Mouse (Mus musculus): ENCODE data around the gene Nup35. TPM values are rescaled to one million over a fixed set of nuclear protein-coding genes. Genes with fewer than 3 reads are reported as not detected.

The Nup35 gene
- polyA plus RNA-seq, 2 experiments: 43.2 to 43.7 TPM

DNA sequence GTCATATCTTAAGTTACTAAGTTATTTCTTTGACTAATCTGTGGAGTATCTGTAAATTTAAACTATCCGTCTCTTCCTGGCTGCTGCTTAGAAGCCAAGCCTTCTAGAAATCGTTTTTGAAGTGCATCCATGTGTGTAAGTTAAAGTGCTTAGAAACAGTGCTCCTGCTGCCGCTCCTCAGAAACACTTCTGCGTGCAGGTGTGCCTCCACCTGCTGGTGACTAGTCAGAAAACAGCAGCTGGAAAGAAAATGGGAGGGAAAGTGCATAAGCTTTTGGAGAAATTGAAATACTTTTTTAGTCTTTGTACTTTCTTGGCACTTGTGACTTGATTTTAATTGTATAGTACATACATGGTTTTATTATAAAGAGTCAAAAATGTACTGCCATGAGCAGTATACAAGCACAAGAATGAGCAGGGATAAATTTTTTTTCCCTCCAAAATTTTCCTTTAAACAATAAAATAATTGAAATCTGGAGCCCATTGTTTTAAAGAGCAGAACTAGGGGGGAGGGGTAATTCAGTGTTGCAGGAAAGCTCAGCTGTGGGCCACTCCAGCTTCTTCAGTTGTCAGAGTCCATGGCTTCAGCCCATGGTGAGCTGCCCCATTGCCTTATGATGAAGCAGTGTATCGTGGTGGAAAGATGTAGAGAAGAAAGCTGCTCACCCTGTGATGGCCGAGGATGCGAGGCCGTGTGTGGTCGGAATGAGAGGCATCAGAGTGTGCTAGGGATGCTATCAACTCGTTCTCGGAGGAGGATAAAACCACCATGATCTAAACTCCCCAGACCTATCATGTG, 53.0 kb downstream of the Nup35 start:
- H3K4me3 ChIP-seq (replicated peaks; ENCODE audit: low read length): no peak overlapping the region
- ATAC-seq (ENCODE audit: low FRiP score, low read depth) (no peak), DNase-seq (ENCODE audit: low spot score) (no peak)
- H3K36me3 ChIP-seq (ENCODE audit: control insufficient read depth, insufficient read depth, low read length): peaks cover 11% of the 10 kb centered on the region; the same call in 1 of the 2 replicates
- no peak overlapping the region for H3K4me2 ChIP-seq (replicated peaks; ENCODE audit: low read depth, low read length, severe bottlenecking)
- no peaks in the 10 kb centered on the region for H3K27me3 ChIP-seq (ENCODE audit: control insufficient read depth, insufficient read depth, low read length)
- TF ChIP-seq POLR2A (IDR thresholded peaks at IDR 0.05; ENCODE audit: borderline replicate concordance, extremely low read depth, insufficient read depth, insufficient read length): no peak
- no peak overlapping the region for H3K9ac ChIP-seq (ENCODE audit: low read depth, low read length, severe bottlenecking)
- no peak overlapping the region for H3K27ac ChIP-seq (replicated peaks; ENCODE audit: low read depth, low read length)
- 71% methylated on average over 11 of the region's 11 CpGs for WGBS
- no peaks in the 10 kb centered on the region for H3K4me1 ChIP-seq (ENCODE audit: control insufficient read depth, insufficient read depth, low read length)
- no peaks in the 10 kb centered on the region for H3K9me3 ChIP-seq (ENCODE audit: control insufficient read depth, low read length)

DNA sequence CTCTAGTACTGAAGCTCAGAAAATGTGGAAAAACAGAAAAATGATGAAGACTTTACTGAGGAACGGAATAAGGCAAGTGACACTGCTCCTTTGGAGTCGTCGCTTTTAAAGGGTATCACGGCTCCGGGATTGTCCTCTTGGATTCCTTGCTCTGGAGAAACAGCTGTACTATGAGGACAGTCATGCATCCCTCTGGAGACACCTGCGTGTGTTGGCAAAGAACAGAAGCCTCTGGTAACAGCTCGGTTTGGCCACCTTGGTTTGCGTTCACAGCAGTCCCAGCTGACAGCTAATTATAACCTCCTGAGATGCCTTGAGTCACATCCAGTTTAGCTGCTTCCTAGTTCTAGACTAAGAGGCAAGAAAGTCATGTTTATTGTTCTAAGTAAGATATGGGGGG, 61.8 kb downstream of the Nup35 start:
- Histone ChIP-seq H3K9me3 (ENCODE audit: control insufficient read depth, low read length) (no peaks in the 10 kb centered on the region), H3K36me3 (ENCODE audit: control insufficient read depth, insufficient read depth, low read length) (no peaks in the 10 kb centered on the region), H3K4me1 (ENCODE audit: control insufficient read depth, insufficient read depth, low read length) (no peaks in the 10 kb centered on the region), H3K4me2 (replicated peaks; ENCODE audit: low read depth, low read length, severe bottlenecking) (no peak overlapping the region), H3K4me3 (replicated peaks; ENCODE audit: low read length) (no peak overlapping the region), H3K27ac (replicated peaks; ENCODE audit: low read depth, low read length) (no peak overlapping the region), H3K9ac (ENCODE audit: low read depth, low read length, severe bottlenecking) (no peak overlapping the region), H3K27me3 (ENCODE audit: control insufficient read depth, insufficient read depth, low read length) (no peaks in the 10 kb centered on the region)
- 85% methylated on average over 8 of the region's 8 CpGs for WGBS
- ATAC-seq (ENCODE audit: low FRiP score, low read depth): no peak
- DNase-seq (ENCODE audit: low spot score): no peak
- no peak for TF ChIP-seq POLR2A (IDR thresholded peaks at IDR 0.05; ENCODE audit: borderline replicate concordance, extremely low read depth, insufficient read depth, insufficient read length)

DNA sequence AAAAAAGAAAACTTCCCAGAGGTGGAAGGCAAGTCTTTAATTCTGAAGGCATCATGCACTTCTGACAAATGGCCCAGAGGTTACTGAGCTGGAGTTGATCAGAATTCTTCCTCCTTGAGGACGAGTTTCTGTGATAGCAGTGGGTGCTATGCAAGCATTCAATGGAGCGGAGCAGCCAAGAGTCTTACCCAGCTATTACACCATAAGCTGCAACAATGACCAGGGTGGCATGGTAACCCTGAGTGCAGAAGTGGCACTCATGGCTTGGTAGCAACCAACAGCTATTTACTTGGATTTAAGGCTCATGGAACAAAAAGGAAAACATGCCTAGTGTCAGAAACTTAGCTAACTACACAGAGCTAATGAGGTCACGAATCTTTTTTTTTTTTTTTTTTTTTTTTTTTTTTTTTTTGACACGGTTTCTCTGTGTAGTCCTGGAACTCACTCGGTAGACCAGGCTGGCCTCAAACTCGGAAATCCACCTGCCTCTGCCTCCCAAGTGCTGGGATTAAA, 66.7 kb downstream of the Nup35 start:
- no peak overlapping the region for H3K9ac ChIP-seq (ENCODE audit: low read depth, low read length, severe bottlenecking)
- no peaks in the 10 kb centered on the region for H3K27me3 ChIP-seq (ENCODE audit: control insufficient read depth, insufficient read depth, low read length)
- H3K4me3 ChIP-seq (replicated peaks; ENCODE audit: low read length): no peak overlapping the region
- H3K4me1 ChIP-seq (ENCODE audit: control insufficient read depth, insufficient read depth, low read length): no peaks in the 10 kb centered on the region
- no peak overlapping the region for H3K27ac ChIP-seq (replicated peaks; ENCODE audit: low read depth, low read length)
- no peak for ATAC-seq (ENCODE audit: low FRiP score, low read depth)
- no peak overlapping the region for H3K4me2 ChIP-seq (replicated peaks; ENCODE audit: low read depth, low read length, severe bottlenecking)
- no peaks in the 10 kb centered on the region for H3K9me3 ChIP-seq (ENCODE audit: control insufficient read depth, low read length)
- DNase-seq (ENCODE audit: low spot score): no peak
- no peaks in the 10 kb centered on the region for H3K36me3 ChIP-seq (ENCODE audit: control insufficient read depth, insufficient read depth, low read length)
- TF ChIP-seq POLR2A (IDR thresholded peaks at IDR 0.05; ENCODE audit: borderline replicate concordance, extremely low read depth, insufficient read depth, insufficient read length): no peak
- WGBS: 80% methylated on average over 6 of the region's 6 CpGs

DNA sequence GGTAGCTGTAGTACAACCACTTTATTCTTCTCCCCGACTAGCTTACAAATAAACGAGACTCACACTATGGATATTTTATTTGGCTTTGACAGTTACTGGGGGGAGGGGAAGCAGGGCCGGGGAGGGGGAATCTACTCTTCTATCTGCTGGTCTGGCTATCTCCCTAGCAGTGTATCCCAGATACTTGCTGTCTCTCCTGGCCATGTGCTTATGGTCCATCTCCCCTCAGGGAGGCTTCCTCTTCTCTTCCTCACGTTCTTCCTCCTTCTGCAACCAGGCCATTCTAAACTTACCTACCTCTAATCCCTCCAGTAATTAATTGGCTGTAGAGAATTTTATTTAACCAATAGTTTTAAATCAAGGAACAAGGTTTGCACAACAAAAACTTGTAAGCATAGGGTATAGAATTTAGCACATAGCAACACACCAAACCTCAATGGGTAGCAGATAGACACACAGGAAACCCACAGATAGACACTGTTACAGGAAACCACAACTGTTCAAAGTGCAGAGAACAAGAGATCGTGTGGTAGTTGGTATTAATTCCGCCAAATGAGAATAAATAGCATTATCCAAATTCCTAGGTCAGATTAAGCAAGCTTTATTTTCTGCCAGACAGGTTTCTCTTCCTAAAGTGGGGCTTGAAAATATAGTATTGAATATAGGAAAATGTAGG, 67.5 kb downstream of the Nup35 start:
- Histone ChIP-seq H3K4me1 (ENCODE audit: control insufficient read depth, insufficient read depth, low read length) (no peaks in the 10 kb centered on the region), H3K36me3 (ENCODE audit: control insufficient read depth, insufficient read depth, low read length) (no peaks in the 10 kb centered on the region), H3K27ac (replicated peaks; ENCODE audit: low read depth, low read length) (no peak overlapping the region), H3K4me2 (replicated peaks; ENCODE audit: low read depth, low read length, severe bottlenecking) (no peak overlapping the region), H3K9ac (ENCODE audit: low read depth, low read length, severe bottlenecking) (no peak overlapping the region), H3K9me3 (ENCODE audit: control insufficient read depth, low read length) (no peaks in the 10 kb centered on the region), H3K27me3 (ENCODE audit: control insufficient read depth, insufficient read depth, low read length) (no peaks in the 10 kb centered on the region), H3K4me3 (replicated peaks; ENCODE audit: low read length) (no peak overlapping the region)
- DNase-seq (ENCODE audit: low spot score) (no peak), ATAC-seq (ENCODE audit: low FRiP score, low read depth) (no peak)
- 70% methylated on average over 6 of the region's 6 CpGs for WGBS
- TF ChIP-seq POLR2A (IDR thresholded peaks at IDR 0.05; ENCODE audit: borderline replicate concordance, extremely low read depth, insufficient read depth, insufficient read length): no peak

DNA sequence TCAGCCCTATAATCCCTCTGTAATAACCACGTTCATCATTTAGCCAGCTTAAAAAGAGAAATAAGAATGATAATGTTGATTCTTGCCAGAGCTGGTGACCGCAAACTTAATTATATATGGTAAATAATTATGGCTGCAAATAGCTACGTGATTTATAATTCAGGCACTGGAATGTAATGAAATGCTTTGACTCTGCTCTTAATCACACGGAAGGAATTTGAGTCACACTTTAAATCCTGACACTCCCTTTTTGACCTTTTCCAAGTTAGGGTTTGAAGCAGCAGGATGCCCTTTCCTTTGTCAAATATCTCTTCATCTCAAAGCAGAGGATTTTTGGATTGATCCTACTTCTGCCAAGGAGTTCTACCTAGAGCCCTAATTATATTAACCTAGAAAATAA, 71.2 kb downstream of the Nup35 start:
- Histone ChIP-seq H3K9ac (ENCODE audit: low read depth, low read length, severe bottlenecking) (no peak overlapping the region), H3K27me3 (ENCODE audit: control insufficient read depth, insufficient read depth, low read length) (no peaks in the 10 kb centered on the region), H3K4me2 (replicated peaks; ENCODE audit: low read depth, low read length, severe bottlenecking) (no peak overlapping the region), H3K27ac (replicated peaks; ENCODE audit: low read depth, low read length) (no peak overlapping the region), H3K9me3 (ENCODE audit: control insufficient read depth, low read length) (no peaks in the 10 kb centered on the region), H3K4me1 (ENCODE audit: control insufficient read depth, insufficient read depth, low read length) (no peaks in the 10 kb centered on the region), H3K4me3 (replicated peaks; ENCODE audit: low read length) (no peak overlapping the region), H3K36me3 (ENCODE audit: control insufficient read depth, insufficient read depth, low read length) (no peaks in the 10 kb centered on the region)
- WGBS: 36% methylated on average over 4 of the region's 4 CpGs
- TF ChIP-seq POLR2A (IDR thresholded peaks at IDR 0.05; ENCODE audit: borderline replicate concordance, extremely low read depth, insufficient read depth, insufficient read length): no peak
- DNase-seq (ENCODE audit: low spot score) (no peak), ATAC-seq (ENCODE audit: low FRiP score, low read depth) (no peak)

Measured in limb, embryonic 14.5 days (tissue).